Mouse (Mus musculus) adrenal gland, postnatal 0 days (tissue): ENCODE data around the gene Hist1h2ag. TPM values are rescaled to one million over a fixed set of nuclear protein-coding genes. Genes with fewer than 3 reads are reported as not detected.

Experiments used
- microRNA-seq: library from miRNA; unstranded; fragments of <30 nt; microRNA quantifications from one replicate; pipeline ENCODE4, GENCODE M21; 2016; ENCODE audit warnings: borderline replicate concordance; ENCODE audit not compliant: insufficient number of aligned reads
- polyA plus RNA-seq: library from polyadenylated mRNA; unstranded; fragments of >200 nt; fragmentation: Nextera tagmentation; extraction: Ambion mirVana; gene quantifications from 2 replicates; pipeline ENCODE4 v1.2.1, GENCODE M21; 2015

The Hist1h2ag gene
- polyA plus RNA-seq = 8.9 and 16.4 TPM in 2 replicates

DNA sequence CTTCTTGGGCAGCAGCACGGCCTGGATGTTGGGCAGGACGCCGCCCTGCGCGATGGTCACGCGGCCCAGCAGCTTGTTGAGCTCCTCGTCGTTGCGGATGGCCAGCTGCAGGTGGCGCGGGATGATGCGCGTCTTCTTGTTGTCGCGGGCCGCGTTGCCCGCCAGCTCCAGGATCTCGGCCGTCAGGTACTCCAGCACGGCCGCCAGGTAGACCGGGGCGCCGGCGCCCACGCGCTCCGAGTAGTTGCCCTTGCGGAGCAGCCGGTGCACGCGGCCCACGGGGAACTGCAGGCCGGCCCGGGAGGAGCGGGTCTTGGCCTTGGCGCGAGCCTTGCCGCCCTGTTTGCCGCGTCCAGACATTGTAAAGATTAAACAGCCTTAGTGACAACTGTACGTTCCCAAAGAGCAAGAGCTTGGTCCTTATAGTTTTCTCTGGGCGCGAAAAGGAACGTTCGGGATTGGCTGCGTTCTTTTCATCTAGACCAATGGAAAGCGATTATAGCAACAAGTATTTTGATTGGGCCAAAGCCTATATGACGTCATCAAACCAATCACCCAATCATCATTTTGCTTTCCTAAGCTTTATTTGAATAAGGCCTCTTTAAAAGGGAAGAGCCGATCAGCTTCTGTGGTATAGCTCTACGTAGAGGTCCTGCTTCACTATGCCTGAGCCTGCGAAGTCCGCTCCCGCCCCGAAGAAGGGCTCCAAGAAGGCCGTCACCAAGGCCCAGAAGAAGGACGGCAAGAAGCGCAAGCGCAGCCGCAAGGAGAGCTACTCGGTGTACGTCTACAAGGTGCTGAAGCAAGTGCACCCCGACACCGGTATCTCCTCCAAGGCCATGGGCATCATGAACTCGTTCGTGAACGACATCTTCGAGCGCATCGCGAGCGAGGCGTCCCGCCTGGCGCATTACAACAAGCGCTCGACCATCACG lies at the start of gene Hist1h2ag, which contains the start of gene Hist1h2bj:
Gene Hist1h2ag (minus strand): TSS at position 377 of the 935 bp plus-strand sequence.
Gene Hist1h2bj (plus strand): TSS at position 647 of the 935 bp plus-strand sequence.

GRCm38 (mm10) chr13:22084140-22084539 lies 41.4 kb upstream of the Hist1h2ag start, which contains the start of gene Vmn1r188:
Gene Vmn1r188 (plus strand): TSS chr13:22084440.

GRCm38 (mm10) chr13:22041142-22041536 lies 1.6 kb downstream of the Hist1h2ag start, which contains the start of gene Hist1h4i:
Gene Hist1h4i (minus strand): TSS chr13:22041362.

DNA sequence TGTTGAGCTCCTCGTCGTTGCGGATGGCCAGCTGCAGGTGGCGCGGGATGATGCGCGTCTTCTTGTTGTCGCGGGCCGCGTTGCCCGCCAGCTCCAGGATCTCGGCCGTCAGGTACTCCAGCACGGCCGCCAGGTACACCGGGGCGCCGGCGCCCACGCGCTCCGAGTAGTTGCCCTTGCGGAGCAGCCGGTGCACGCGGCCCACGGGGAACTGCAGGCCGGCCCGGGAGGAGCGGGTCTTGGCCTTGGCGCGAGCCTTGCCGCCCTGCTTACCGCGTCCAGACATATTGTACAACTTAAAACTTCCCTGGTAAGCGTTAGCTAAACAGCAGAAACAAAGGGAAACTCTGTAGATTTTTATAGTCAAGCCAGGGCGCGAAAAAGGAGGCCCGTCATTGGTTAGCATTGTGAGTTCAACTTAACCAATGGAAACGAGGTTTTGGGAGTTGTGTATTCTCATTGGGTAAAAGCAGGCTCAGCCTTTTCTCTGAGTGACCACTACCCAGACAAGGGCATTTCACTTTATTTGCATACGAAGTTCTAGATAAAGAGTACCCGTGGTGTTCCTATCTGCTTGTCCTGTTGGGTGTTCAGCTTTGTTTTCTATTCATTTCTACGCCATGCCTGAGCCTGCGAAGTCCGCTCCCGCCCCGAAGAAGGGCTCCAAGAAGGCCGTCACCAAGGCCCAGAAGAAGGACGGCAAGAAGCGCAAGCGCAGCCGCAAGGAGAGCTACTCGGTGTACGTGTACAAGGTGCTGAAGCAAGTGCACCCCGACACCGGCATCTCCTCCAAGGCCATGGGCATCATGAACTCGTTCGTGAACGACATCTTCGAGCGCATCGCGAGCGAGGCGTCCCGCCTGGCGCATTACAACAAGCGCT lies 7.2 kb downstream of the Hist1h2ag start, which contains the start of the genes Hist1h2ah and Hist1h2bk:
Gene Hist1h2ah (minus strand): TSS at position 302 of the 882 bp plus-strand sequence.
Gene Hist1h2bk (plus strand): TSS at position 604 of the 882 bp plus-strand sequence.

GRCm38 (mm10) chr13:22009642-22010041 lies 33.1 kb downstream of the Hist1h2ag start, which contains the start of gene Prss16:
Gene Prss16 (minus strand): TSS chr13:22009742.

Small RNAs within 50 kb of the gene (microRNA-seq; reads per million reads assigned to microRNA genes)
- not detected for gene Gm26300
- not detected for gene Gm44390
- gene Gm44486 = not detected

Other genes with a start within 250 kb of the Hist1h2ag start
- gene Hist1h2bq, start 232.7 kb downstream of the Hist1h2ag start, polyA plus RNA-seq = 1.4 and 6.7 TPM in 2 replicates
- 2.0 TPM in 1 of 2 replicates, not detected in the other for gene Hist1h2ao, start 232.5 kb downstream of the Hist1h2ag start, polyA plus RNA-seq
- not detected in 2 replicates for gene Hist1h4m, start 231.2 kb downstream of the Hist1h2ag start, polyA plus RNA-seq
- 5.7 and 5.9 TPM in 2 replicates for gene Hist1h4n, start 210.7 kb downstream of the Hist1h2ag start, polyA plus RNA-seq
- gene Hist1h2ap, start 209.4 kb downstream of the Hist1h2ag start, polyA plus RNA-seq = 2,226 and 3,319 TPM in 2 replicates
- 1.6 and 7.1 TPM in 2 replicates for gene Hist1h2br, start 209.2 kb downstream of the Hist1h2ag start, polyA plus RNA-seq
- 3.3 and 5.1 TPM in 2 replicates for gene Zfp184, start 97.8 kb downstream of the Hist1h2ag start, polyA plus RNA-seq
- gene Pom121l2, start 61.8 kb downstream of the Hist1h2ag start, polyA plus RNA-seq = not detected in 2 replicates
- gene Prss16, start 33.2 kb downstream of the Hist1h2ag start, polyA plus RNA-seq = 0.69 and 0.87 TPM in 2 replicates
- gene Hist1h2ah, start 7.4 kb downstream of the Hist1h2ag start, polyA plus RNA-seq = 4.4 TPM in 1 of 2 replicates, not detected in the other
- 2.2 TPM in 2 replicates for gene Hist1h2bk, start 7.1 kb downstream of the Hist1h2ag start, polyA plus RNA-seq
- gene Hist1h4i, start 1.6 kb downstream of the Hist1h2ag start, polyA plus RNA-seq = 13.6 and 16.5 TPM in 2 replicates
- 2.6 and 4.8 TPM in 2 replicates for gene Hist1h2bj, start 270 bp upstream of the Hist1h2ag start, polyA plus RNA-seq
- not detected in 2 replicates for gene Vmn1r188, start 41.5 kb upstream of the Hist1h2ag start, polyA plus RNA-seq
- not detected in 2 replicates for gene Vmn1r189, start 62.9 kb upstream of the Hist1h2ag start, polyA plus RNA-seq
- gene Vmn1r191, start 141.0 kb upstream of the Hist1h2ag start, polyA plus RNA-seq = not detected in 2 replicates
- not detected in 2 replicates for gene Vmn1r192, start 148.2 kb upstream of the Hist1h2ag start, polyA plus RNA-seq
- gene Vmn1r193, start 180.2 kb upstream of the Hist1h2ag start, polyA plus RNA-seq = not detected in 2 replicates
- not detected in 2 replicates for gene Vmn1r194, start 201.3 kb upstream of the Hist1h2ag start, polyA plus RNA-seq
- not detected in 2 replicates for gene Vmn1r195, start 227.6 kb upstream of the Hist1h2ag start, polyA plus RNA-seq
- not detected in 2 replicates for gene Vmn1r196, start 247.0 kb upstream of the Hist1h2ag start, polyA plus RNA-seq